Mouse (Mus musculus) frontal cortex, postnatal 14 days (tissue): ENCODE results near the gene Foxi1.
"Not testable (repeated sequence)": the region's sequence is repeated elsewhere in the genome, so short reads cannot be mapped to it uniquely, and the experiment has no call there.

ENCODE experiments used
- DNase-seq, 2 experiments: peaks; one replicate each; pipeline ENCODE4 v3.0.0; 2022; ENCODE audit warnings: low spot score in 2 of 2

Foxi1 gene

GRCm38 (mm10) chr11:34207989-34208388 lies at the start of gene Foxi1:
Foxi1 (minus strand) TSS chr11:34208089.
- no peak for DNase-seq

- DNase-seq, result no peak
Measured at GRCm38 (mm10) chr11:34242979-34243378, 35.1 kb upstream of the Foxi1 start.

- no peak for DNase-seq
Measured at GRCm38 (mm10) chr11:34240252-34240651, 32.4 kb upstream of the Foxi1 start.

- DNase-seq, result no peak
Measured at GRCm38 (mm10) chr11:34239691-34240090, 31.8 kb upstream of the Foxi1 start.

GRCm38 (mm10) chr11:34236885-34237284 lies 29.0 kb upstream of the Foxi1 start:
- DNase-seq, result no peak

- no peak for DNase-seq
Measured at GRCm38 (mm10) chr11:34236091-34236759, 28.3 kb upstream of the Foxi1 start.

GRCm38 (mm10) chr11:34228758-34229364 lies 21.0 kb upstream of the Foxi1 start:
- peak; percentile 30 to 75 for DNase-seq

GRCm38 (mm10) chr11:34227180-34227579 lies 19.3 kb upstream of the Foxi1 start:
- no peak for DNase-seq

GRCm38 (mm10) chr11:34220596-34220995 lies 12.7 kb upstream of the Foxi1 start:
- DNase-seq, result not testable (repeated sequence)

GRCm38 (mm10) chr11:34212853-34213252 lies 5.0 kb upstream of the Foxi1 start:
- DNase-seq, result peak in 1 of 2 experiments; percentile 71

- DNase-seq, result no peak
Measured at GRCm38 (mm10) chr11:34202769-34203168, 5.1 kb downstream of the Foxi1 start.

GRCm38 (mm10) chr11:34195142-34195541 lies 12.7 kb downstream of the Foxi1 start:
- DNase-seq, result no peak

GRCm38 (mm10) chr11:34194158-34194941 lies 13.5 kb downstream of the Foxi1 start:
- no peak for DNase-seq

- no peak for DNase-seq
Measured at GRCm38 (mm10) chr11:34193658-34194057, 14.2 kb downstream of the Foxi1 start.

GRCm38 (mm10) chr11:34184266-34184665 lies 23.6 kb downstream of the Foxi1 start:
- no peak for DNase-seq

GRCm38 (mm10) chr11:34181214-34182117 lies 26.4 kb downstream of the Foxi1 start:
- peak; percentile 23 to 28 for DNase-seq

- DNase-seq, result no peak
Measured at GRCm38 (mm10) chr11:34178752-34179151, 29.1 kb downstream of the Foxi1 start.

- DNase-seq, result peak in 1 of 2 experiments; percentile 10
Measured at GRCm38 (mm10) chr11:34176371-34176770, 31.5 kb downstream of the Foxi1 start.

- no peak for DNase-seq
Measured at GRCm38 (mm10) chr11:34171221-34171620, 36.7 kb downstream of the Foxi1 start.

GRCm38 (mm10) chr11:34169464-34169894 lies 38.4 kb downstream of the Foxi1 start:
- no peak for DNase-seq

GRCm38 (mm10) chr11:34166392-34166791 lies 41.5 kb downstream of the Foxi1 start:
- no peak for DNase-seq

GRCm38 (mm10) chr11:34165278-34165677 lies 42.6 kb downstream of the Foxi1 start:
- DNase-seq, result no peak
